Mouse (Mus musculus) kidney, postnatal 10 days (tissue): ENCODE results near the gene Fam102b.
A peak's percentile ranks its signal among the peaks of the same experiment; 100 is the strongest.

Source experiments
- DNase-seq: peaks from one replicate; pipeline ENCODE4 v3.0.0; 2021; ENCODE audit warnings: mixed read lengths

Gene Fam102b

DNA sequence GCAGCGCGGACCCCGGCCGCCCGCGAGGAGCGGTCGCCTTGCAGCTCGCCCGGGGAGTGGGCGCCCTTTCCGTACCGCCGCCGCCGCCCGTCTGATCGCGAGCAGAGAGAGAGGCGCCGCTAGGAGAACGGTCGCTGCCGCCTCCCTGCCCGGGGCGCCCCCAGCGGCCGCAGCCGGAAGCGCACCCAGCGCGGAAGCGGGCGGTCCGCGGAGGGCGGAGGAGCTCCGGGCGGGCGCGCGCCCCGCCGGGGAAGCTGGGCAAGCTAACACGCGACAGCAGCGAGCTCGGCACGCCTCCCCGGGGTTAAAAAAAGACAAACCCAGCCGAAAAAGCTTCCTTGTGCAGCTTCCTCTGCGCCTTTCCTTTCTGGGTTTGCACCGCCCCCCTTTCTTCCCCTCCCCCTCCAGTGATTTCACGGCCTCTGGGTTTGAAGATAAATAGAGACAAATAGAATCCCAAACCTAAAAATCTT lies at the start of gene Fam102b:
Gene Fam102b (minus strand): TSS at position 93 of the 473 bp plus-strand sequence.
- DNase-seq, result peak; percentile 94

GRCm38 (mm10) chr3:109062989-109063388 lies 35.6 kb upstream of the Fam102b start:
- DNase-seq, result peak; percentile 36

GRCm38 (mm10) chr3:109062391-109062790 lies 35.0 kb upstream of the Fam102b start:
- DNase-seq, result no peak

- no peak for DNase-seq
These were observed 32.5 kb upstream of the Fam102b start for GRCm38 (mm10) chr3:109059903-109060302.

- DNase-seq, result no peak
These were observed 24.5 kb upstream of the Fam102b start for GRCm38 (mm10) chr3:109051946-109052331.

GRCm38 (mm10) chr3:109051056-109051945 lies 23.9 kb upstream of the Fam102b start:
- peak; percentile 28 for DNase-seq

DNA sequence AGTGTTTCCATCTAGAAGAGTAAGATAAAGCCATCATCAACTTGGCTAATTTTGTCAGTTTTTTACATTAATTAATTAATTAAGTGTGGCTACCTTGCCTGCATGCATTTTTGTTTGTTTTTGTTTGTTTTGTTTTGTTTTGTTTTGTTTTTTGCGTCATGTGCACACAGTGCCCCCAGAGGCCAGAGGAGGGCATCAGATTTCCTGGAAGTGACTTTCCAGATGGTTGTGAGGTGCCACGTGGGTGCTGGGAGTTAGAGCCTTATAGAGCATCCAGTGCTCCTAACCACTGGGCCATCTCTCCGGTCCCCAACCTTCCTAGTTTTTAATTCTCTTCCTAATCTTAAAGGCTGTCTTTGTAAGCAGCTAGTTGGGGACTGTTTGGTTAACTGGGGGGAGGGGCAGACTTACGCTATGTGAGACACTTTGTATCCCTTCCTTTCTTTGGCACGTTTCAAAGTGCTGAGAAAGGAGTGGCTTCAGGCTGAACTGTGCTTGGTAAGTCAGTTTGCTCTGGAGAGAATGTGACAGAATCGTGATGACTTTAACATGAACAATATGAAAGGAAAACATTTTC lies 20.4 kb upstream of the Fam102b start:
- no peak for DNase-seq

- DNase-seq, result no peak
These were observed 19.0 kb upstream of the Fam102b start for GRCm38 (mm10) chr3:109046428-109046827.

DNA sequence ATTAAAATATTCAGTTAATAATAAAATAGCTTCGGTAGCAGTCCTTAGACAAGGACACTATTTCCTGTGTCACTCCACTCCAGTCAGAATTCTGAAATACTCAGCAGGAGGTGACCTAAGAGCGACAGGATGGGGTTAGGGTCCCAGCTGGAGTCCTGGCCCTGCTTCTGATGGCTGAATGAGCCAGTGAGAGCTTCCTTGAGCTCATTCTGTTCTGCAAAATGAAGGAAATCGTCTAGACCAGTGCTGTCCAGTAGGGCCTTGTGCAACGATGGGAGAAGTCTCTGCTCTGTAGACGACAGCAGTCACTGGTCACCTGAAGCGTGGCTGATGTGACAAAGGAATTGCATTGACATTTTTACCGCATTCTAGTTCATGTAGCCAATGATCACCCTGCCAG lies 16.0 kb upstream of the Fam102b start:
- no peak for DNase-seq

GRCm38 (mm10) chr3:109040908-109041307 lies 13.5 kb upstream of the Fam102b start:
- DNase-seq, result no peak

DNA sequence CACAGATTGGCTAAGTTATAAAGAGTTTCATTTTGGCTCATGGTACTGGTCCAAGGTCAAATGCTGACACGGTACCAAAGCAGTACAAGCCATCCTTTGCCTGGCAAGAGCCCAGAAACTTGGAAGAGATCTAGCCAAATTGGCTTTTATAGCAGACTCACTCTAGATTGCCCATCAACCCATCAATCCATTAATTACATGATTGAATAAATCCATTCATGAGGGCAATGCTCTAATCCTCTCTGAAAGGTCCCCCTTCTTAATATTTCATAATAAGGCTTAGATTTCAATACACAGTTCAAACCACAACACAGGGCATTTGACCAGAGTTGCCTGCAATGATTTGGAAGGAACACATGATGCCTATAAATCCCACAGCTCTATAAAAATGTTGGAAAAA lies 7.0 kb upstream of the Fam102b start:
- no peak for DNase-seq

GRCm38 (mm10) chr3:109032306-109032705 lies 4.9 kb upstream of the Fam102b start:
- no peak for DNase-seq

DNA sequence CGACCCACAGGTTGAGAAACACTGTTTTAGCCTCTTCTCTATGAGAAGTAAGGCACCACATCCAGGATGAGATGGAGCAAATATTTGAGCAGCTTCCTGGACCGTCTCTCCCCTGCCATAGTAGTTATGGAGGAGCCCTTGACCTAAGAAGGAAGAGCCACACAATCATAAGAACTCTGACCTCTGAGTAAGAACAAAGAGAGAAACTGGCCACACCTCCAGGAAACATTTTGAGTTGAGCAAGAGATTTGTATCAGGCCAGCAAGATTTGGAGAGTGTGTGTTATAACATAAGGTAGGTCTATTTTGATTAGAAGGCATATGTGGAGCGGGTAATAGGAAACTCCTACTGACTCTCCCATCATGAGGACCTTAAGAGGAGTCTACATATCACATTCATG lies 4.2 kb upstream of the Fam102b start:
- no peak for DNase-seq

GRCm38 (mm10) chr3:109030817-109031216 lies 3.4 kb upstream of the Fam102b start:
- DNase-seq, result peak; percentile 66

DNA sequence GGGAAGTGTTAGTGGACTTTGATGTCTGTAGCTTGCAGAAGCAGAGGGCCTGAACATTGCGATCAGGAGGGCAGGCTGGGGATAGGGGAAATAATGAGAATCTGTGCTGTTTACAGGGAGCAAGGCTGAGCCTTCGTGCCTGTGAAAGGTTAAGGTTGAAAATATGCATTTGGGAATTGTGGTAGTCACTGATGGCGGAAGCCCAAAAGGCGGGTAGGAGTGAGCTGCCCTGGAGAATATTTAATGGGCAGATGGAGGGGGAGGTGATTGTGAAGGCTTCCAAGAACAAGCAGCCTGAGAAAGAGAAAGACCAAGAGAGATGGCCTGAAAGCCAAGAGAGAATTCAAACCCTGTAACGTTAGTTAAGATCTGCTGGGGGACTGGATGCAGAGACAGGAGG lies 2.3 kb upstream of the Fam102b start:
- peak; percentile 26 for DNase-seq

DNA sequence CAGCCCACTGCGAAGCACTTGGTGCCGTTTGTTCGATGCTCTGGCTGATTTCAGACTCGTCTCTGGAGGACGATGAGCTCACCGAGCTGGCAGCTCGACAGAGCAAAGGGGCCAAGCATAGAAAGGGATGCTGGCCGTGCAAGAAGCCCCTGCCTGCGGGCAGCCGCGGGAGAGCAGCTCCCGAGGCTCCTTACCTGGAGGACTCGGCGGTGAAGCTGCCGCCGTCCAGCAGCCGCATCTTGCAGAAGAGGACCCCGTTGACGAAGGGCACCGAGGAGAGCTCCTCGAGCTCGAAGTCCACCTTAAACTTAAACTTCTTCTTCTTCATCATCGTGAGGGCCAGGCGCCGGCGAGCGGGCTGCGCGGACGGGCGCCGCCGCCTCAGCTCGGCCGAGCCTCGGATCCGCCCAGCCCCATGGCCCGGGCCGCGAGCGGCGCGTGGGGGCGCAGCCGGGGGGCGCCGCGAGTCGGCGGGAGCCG lies 376 bp downstream of the Fam102b start:
- DNase-seq, result peak; percentile 53

DNA sequence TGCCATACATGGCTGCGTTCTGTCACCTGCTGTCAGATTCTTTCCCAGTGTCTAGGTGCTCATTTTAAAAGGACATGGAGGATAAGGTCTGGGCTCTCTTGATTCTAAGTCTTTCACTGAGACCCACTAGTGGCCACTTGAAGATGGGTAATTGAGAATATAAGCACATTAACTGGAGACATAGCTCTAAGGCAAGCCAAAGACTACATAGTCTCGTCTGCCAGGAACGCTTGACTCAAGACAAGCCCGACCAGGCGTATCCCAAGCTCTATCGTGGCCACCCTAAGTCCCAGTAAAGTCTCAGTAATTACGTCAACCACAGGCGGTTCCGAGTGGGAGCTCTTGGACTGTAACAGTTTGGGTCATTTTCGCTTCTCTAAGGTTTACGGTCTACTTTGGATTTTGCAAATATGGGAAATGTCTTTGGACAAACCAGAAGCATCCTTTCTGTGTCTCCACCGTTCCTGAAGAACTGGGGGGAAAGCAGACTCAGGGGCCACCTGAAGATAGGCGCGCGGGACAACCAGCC lies 881 bp downstream of the Fam102b start:
- peak; percentile 48 for DNase-seq

DNA sequence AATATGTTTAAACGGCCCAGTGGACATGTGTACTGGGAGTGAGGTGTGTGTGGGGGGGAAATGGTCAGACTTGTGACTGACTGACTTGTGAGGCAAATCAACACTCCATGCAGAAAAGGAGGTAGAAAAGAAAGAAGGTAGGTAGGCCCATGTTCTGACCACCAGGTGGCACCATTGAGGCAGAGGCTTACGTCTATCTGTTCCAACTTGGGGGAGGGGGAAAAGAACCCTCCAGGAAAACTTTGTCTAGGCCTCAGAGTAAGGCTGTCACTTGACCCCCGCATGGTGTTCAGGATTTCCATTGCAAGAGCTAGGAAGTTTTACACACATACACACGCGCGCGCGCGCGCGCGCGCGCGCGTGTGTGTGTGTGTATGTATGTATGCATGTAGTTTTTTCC lies 1.8 kb downstream of the Fam102b start:
- peak; percentile 89 for DNase-seq

DNA sequence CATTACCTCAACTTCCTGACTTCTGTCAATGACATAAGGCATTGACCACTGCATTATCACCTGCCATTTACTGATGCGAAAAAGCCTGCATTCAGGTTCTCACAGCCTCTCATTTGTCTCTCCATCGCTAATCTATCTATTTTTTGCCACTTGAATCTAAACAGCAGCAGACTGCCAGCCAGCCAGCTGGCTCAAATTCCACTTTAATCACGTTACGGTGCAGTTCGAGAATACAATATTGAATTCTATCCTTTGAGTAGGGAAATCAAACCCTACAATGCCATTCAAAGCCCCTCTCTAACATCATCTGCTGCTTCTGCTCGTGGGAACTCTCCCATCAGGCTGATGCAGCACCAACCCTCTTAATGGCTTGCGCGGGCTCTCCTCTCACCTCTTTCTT lies 4.3 kb downstream of the Fam102b start:
- DNase-seq, result no peak

DNA sequence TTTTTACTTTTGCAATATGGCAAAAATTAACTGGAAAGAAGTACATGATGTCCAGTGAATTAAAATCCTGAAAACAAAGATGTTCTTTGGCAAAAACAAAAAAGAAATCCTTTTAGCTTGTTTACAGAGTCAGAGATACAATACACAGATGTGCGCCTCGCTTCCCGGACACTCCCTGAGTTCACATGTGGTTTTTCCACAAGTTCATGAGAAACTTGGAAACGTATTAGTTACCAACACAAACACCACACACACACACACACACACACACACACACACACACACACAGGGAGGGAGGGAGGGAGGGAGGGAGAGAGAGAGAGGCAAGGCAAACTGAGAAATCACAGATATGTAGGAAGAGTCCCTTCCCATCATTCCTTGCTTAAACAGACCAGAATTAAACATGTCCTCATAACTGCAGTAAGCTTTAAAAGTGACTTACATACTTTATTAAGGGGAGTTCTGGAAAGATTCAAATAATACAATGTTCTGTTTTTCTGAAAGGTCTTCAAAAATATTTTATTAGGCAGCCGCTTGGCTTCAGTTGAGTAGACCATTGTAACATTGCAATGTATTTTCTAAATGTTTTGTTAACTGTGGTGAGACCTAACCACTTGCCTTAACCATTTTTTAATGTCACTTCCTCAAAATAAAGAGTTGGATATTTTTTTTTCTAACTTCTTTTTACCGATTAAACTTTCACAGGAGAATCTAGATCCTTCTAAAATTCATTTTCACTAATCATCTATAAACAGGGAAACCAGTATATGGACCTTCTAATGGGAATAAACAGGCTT lies 5.5 kb downstream of the Fam102b start:
- no peak for DNase-seq

DNA sequence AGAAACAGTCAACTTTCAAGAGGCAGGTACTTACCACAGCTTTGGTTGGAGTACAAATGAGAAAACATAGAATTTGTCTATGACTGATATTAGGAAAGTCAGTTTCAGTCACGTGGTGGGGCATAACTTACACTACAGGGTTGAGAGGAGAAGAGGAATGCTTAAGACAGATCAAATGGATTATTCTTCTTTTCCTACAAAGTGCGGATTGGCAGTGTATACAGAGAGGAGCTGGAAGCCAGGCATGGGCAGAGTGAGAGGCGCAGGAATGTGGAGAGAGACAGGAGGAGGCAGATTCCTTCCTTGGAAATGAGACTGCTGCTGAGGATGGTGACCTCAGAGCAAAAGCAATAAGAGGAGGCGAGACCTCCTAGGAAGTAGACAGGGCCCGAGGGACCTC lies 9.1 kb downstream of the Fam102b start:
- no peak for DNase-seq

- DNase-seq, result no peak
These were observed 14.8 kb downstream of the Fam102b start for GRCm38 (mm10) chr3:109012595-109012994.
